Comparison of ENCODE assay signal across 8 mouse cellular contexts in genomic region chr7:98573231-98573781, GRCm38 (mm10).
DNase-seq lines count a peak whose midpoint lies in the region; ATAC-seq and TF ChIP-seq lines count a peak whose summit lies in the region.

No protein-coding gene starts in this region.

- H3K36me3 ChIP-seq in hindbrain, embryonic 11.5 days (ENCODE audit: control insufficient read depth, insufficient read depth, low read length), result no peaks in the 10 kb centered on the region
- no peaks in the 10 kb centered on the region for H3K36me3 ChIP-seq in lung, embryonic 14.5 days (ENCODE audit: insufficient read depth)
- no peaks in the 10 kb centered on the region for H3K36me3 ChIP-seq in stomach, embryonic 14.5 days (ENCODE audit: control insufficient read depth, insufficient read depth, low read length)

- no peak overlapping the region for H3K4me2 ChIP-seq in hindbrain, embryonic 11.5 days (replicated peaks; ENCODE audit: low read depth, low read length)
- H3K4me2 ChIP-seq in lung, embryonic 14.5 days, result no peak overlapping the region
- H3K4me2 ChIP-seq in stomach, embryonic 14.5 days (replicated peaks; ENCODE audit: low read depth, low read length), result no peak overlapping the region

- WGBS in cerebellum, adult 2 months, result 42% methylated on average over 10 of the region's 10 CpGs
- WGBS in hindbrain, embryonic 11.5 days, result 52% methylated on average over 10 of the region's 10 CpGs
- 40% methylated on average over 10 of the region's 10 CpGs for WGBS in lung, embryonic 14.5 days
- WGBS in stomach, embryonic 14.5 days, result 47% methylated on average over 10 of the region's 10 CpGs

- no peak overlapping the region for H3K4me3 ChIP-seq in cerebellum, adult 2 months (replicated peaks; ENCODE audit: insufficient read depth, low read depth, low read length)
- H3K4me3 ChIP-seq in hindbrain, embryonic 11.5 days (ENCODE audit: low read depth, low read length), result no peak overlapping the region
- no peak overlapping the region for H3K4me3 ChIP-seq in lung, embryonic 14.5 days (ENCODE audit: low read depth, low read length)
- H3K4me3 ChIP-seq in stomach, embryonic 14.5 days (ENCODE audit: low read depth, low read length), result no peak overlapping the region

- no peak for TF ChIP-seq POLR2A in cerebellum, adult 2 months (IDR thresholded peaks at IDR 0.05; ENCODE audit: borderline replicate concordance, insufficient read depth, low read length)

- TF ChIP-seq CTCF in cerebellum, adult 2 months (IDR thresholded peaks at IDR 0.05; ENCODE audit: borderline replicate concordance, insufficient read depth, low read depth, low read length), result no peak
- TF ChIP-seq CTCF in lung, embryonic 14.5 days (IDR thresholded peaks at IDR 0.05; ENCODE audit: low read depth), result no peak

- H3K27me3 ChIP-seq in cerebellum, adult 2 months (ENCODE audit: control insufficient read depth, insufficient read depth, low read length), result no peaks in the 10 kb centered on the region
- H3K27me3 ChIP-seq in hindbrain, embryonic 11.5 days (ENCODE audit: control insufficient read depth, insufficient read depth, low read length), result no peaks in the 10 kb centered on the region
- no peaks in the 10 kb centered on the region for H3K27me3 ChIP-seq in lung, embryonic 14.5 days (ENCODE audit: insufficient read depth, low read length)
- no peaks in the 10 kb centered on the region for H3K27me3 ChIP-seq in stomach, embryonic 14.5 days (ENCODE audit: control insufficient read depth, insufficient read depth, low read length)

- DNase-seq in cerebellum, postnatal 14 days, result peak; percentile 54 to 73
- no peak for DNase-seq in cerebellum, adult 2 months
- peak; percentile 68 for DNase-seq in adrenal gland, postnatal 10 days
- DNase-seq in hindbrain, embryonic 11.5 days (ENCODE audit: low spot score), result peak; percentile 19
- DNase-seq in layer of hippocampus, adult 8-10 months (ENCODE audit: low spot score in 2 of 2), result peak; percentile 49 to 63
- DNase-seq in lung, embryonic 14.5 days, result peak; percentile 62
- no peak for DNase-seq in cerebellum, postnatal 36 days

- ATAC-seq in hindbrain, embryonic 11.5 days (ENCODE audit: low FRiP score), result 0 out of 2 replicates have a peak, but pooled peaks have one; percentile 33
- peak; percentile 69 for ATAC-seq in lung, embryonic 14.5 days (ENCODE audit: insufficient read depth)
- peak; percentile 67 for ATAC-seq in stomach, embryonic 14.5 days (ENCODE audit: insufficient number of reproducible peaks, insufficient read depth, low FRiP score, low read depth)

- no peaks in the 10 kb centered on the region for H3K4me1 ChIP-seq in cerebellum, adult 2 months (ENCODE audit: control insufficient read depth, insufficient read depth, low read length)
- no peaks in the 10 kb centered on the region; the same call in 1 of the 2 replicates for H3K4me1 ChIP-seq in hindbrain, embryonic 11.5 days (replicated peaks; ENCODE audit: control insufficient read depth, insufficient read depth, low read length)
- H3K4me1 ChIP-seq in lung, embryonic 14.5 days (ENCODE audit: insufficient read depth), result peaks cover 18% of the 10 kb centered on the region
- H3K4me1 ChIP-seq in stomach, embryonic 14.5 days (ENCODE audit: control insufficient read depth, insufficient read depth, low read length), result peaks cover 14% of the 10 kb centered on the region; the same call in 1 of the 2 replicates

- H3K27ac ChIP-seq in cerebellum, adult 2 months (ENCODE audit: insufficient read depth, low read length), result no peak overlapping the region
- no peak overlapping the region for H3K27ac ChIP-seq in hindbrain, embryonic 11.5 days (ENCODE audit: low read depth, low read length)
- H3K27ac ChIP-seq in lung, embryonic 14.5 days (ENCODE audit: low read depth), result peak overlapping the region; percentile 69
- peak overlapping the region; percentile 66 for H3K27ac ChIP-seq in stomach, embryonic 14.5 days (ENCODE audit: low read length)

- no peak overlapping the region for H3K9ac ChIP-seq in hindbrain, embryonic 11.5 days (ENCODE audit: low read depth, low read length)
- no peak overlapping the region for H3K9ac ChIP-seq in lung, embryonic 14.5 days
- no peak overlapping the region for H3K9ac ChIP-seq in stomach, embryonic 14.5 days (replicated peaks; ENCODE audit: low read depth, low read length)

- no peaks in the 10 kb centered on the region for H3K9me3 ChIP-seq in hindbrain, embryonic 11.5 days (ENCODE audit: control insufficient read depth, low read length)
- H3K9me3 ChIP-seq in lung, embryonic 14.5 days (ENCODE audit: low read depth, low read length), result no peaks in the 10 kb centered on the region
- H3K9me3 ChIP-seq in stomach, embryonic 14.5 days (ENCODE audit: control insufficient read depth, low read depth, low read length), result no peaks in the 10 kb centered on the region

Comparison
In these comparisons a context has a peak if more than half of its experiments do, and no peak if none do; other contexts are left out.
1. DNase-seq: peak in cerebellum, postnatal 14 days (2 of 2), adrenal gland, postnatal 10 days (single experiment), hindbrain, embryonic 11.5 days (single experiment), layer of hippocampus, adult 8-10 months (2 of 2) and lung, embryonic 14.5 days (single experiment); none in cerebellum, adult 2 months (0 of 2) and cerebellum, postnatal 36 days (0 of 2).
2. H3K27ac ChIP-seq: peak in lung, embryonic 14.5 days (single experiment) and stomach, embryonic 14.5 days (single experiment); none in cerebellum, adult 2 months (single experiment) and hindbrain, embryonic 11.5 days (single experiment).
3. Peak in every context shown above with its lines, with median percentiles within 50 percentile points of each other: ATAC-seq.